Mouse (Mus musculus) embryo, embryonic 10 days (tissue): ENCODE measurements at regions not wholly inside any gene's neighbourhood (a gene's known extent, or its start where the extent isn't known, plus 50 kb on each side); places are given as distances from the start of the nearest gene placed in this dataset.

ENCODE experiments used
- DNase-seq: peaks from one replicate; pipeline ENCODE4 v3.0.0-alpha.2; 2015; ENCODE audit warnings: low spot score

GRCm38 (mm10) chr19:13980988-13981630 lies 67.8 kb downstream of the Olfr1505 start:
- peak; percentile 61 for DNase-seq

- DNase-seq = peak; percentile 16
Measured at GRCm38 (mm10) chr19:13982823-13983222, 69.5 kb downstream of the Olfr1505 start.
